Mouse (Mus musculus) C2C12 (cell line): Measurements from ENCODE around the gene Arid5b. TPM values are rescaled to one million over a fixed set of nuclear protein-coding genes. Genes with fewer than 3 reads are reported as not detected.

Source experiments
- H3K27me3 ChIP-seq: one replicate; pipeline ENCODE4 v1.6.1; 2011; ENCODE audit not compliant: control insufficient read depth, insufficient read depth, insufficient read length
- H3K36me3 ChIP-seq: one replicate; pipeline ENCODE4 v1.6.1; 2011; ENCODE audit not compliant: control insufficient read depth, insufficient read depth
- H3K4me3 ChIP-seq: one replicate; pipeline ENCODE4 v1.5.1; 2011; ENCODE audit warnings: mild to moderate bottlenecking, control low read depth; ENCODE audit not compliant: poor library complexity, insufficient read depth, severe bottlenecking
- H3K79me2 ChIP-seq: one replicate; pipeline ENCODE4 v1.6.1; 2011; ENCODE audit not compliant: control insufficient read depth, insufficient read depth
- H3K79me3 ChIP-seq: one replicate; pipeline ENCODE4 v1.6.1; 2011; ENCODE audit warnings: low read depth, control low read depth
- H3ac ChIP-seq: one replicate; pipeline ENCODE3; 2011; ENCODE audit warnings: low read depth; ENCODE audit not compliant: control insufficient read depth, insufficient read length
- CEBPB ChIP-seq: IDR thresholded peaks from one replicate; pipeline ENCODE4 v1.6.1; 2011; ENCODE audit warnings: low read depth, mild to moderate bottlenecking, control low read depth, moderate library complexity
- CTCF ChIP-seq: IDR thresholded peaks from one replicate; pipeline ENCODE4 v1.5.1; 2011; ENCODE audit not compliant: control insufficient read depth, insufficient read depth, insufficient read length
- FOSL1 ChIP-seq: IDR thresholded peaks from one replicate; pipeline ENCODE4 v1.8.0; 2011; ENCODE audit warnings: mild to moderate bottlenecking, low read length; ENCODE audit not compliant: poor library complexity, insufficient read depth, severe bottlenecking
- MAX ChIP-seq: IDR thresholded peaks from one replicate; pipeline ENCODE4 v1.6.1; 2011; ENCODE audit warnings: mild to moderate bottlenecking, control low read depth
- MYOD1 ChIP-seq: IDR thresholded peaks from one replicate; pipeline ENCODE4 v1.6.1; 2011; ENCODE audit warnings: low read depth; ENCODE audit not compliant: control insufficient read depth, insufficient read length
- MYOG ChIP-seq: IDR thresholded peaks from one replicate; pipeline ENCODE4 v1.6.1; 2011; ENCODE audit not compliant: control insufficient read depth, insufficient read length; ENCODE audit errors: extremely low read depth
- USF1 ChIP-seq: IDR thresholded peaks from one replicate; pipeline ENCODE4 v1.6.1; 2011; ENCODE audit warnings: low read depth, mild to moderate bottlenecking, control low read depth, moderate library complexity
- polyA plus RNA-seq: library from polyadenylated mRNA; unstranded; fragments of >200 nt; fragmentation: generic; extraction: Trizol; gene quantifications from one replicate; pipeline ENCODE4 v1.2.1, GENCODE M21; 2012; ENCODE audit warnings: missing spikeins

Arid5b gene
- polyA plus RNA-seq, 1 experiment = 6.0 TPM

GRCm38 (mm10) chr10:68230653-68231384, 47.7 kb downstream of the Arid5b start:
- Histone ChIP-seq H3K36me3 (peaks cover 20% of the 10 kb centered on the region), H3K27me3 (no peaks in the 10 kb centered on the region), H3ac (no peak overlapping the region), H3K79me3 (peaks cover 9% of the 10 kb centered on the region), H3K4me3 (no peak overlapping the region), H3K79me2 (peaks cover 25% of the 10 kb centered on the region)
- TF ChIP-seq FOSL1 = no peak
- TF ChIP-seq MYOG = no peak
- TF ChIP-seq MYOD1 = no peak
- TF ChIP-seq CTCF = no peak

- Histone ChIP-seq H3K4me3 (no peak overlapping the region), H3K79me2 (peaks cover 16% of the 10 kb centered on the region), H3K27me3 (no peaks in the 10 kb centered on the region), H3K79me3 (peaks cover 11% of the 10 kb centered on the region), H3K36me3 (peaks cover 11% of the 10 kb centered on the region), H3ac (no peak overlapping the region)
- TF ChIP-seq FOSL1 = no peak
- no peak for TF ChIP-seq CEBPB
These were observed 48.6 kb downstream of the Arid5b start for GRCm38 (mm10) chr10:68229640-68230565.

GRCm38 (mm10) chr10:68222676-68223075, 55.9 kb downstream of the Arid5b start:
- Histone ChIP-seq H3K4me3 (no peak overlapping the region), H3K79me2 (peaks cover 12% of the 10 kb centered on the region), H3K79me3 (peaks cover 7% of the 10 kb centered on the region), H3K36me3 (peaks cover 22% of the 10 kb centered on the region), H3K27me3 (no peaks in the 10 kb centered on the region), H3ac (no peak overlapping the region)
- TF ChIP-seq CEBPB (no peak), MYOD1 (no peak), MYOG (no peak), FOSL1 (no peak), MAX (no peak), USF1 (no peak), CTCF (no peak)

- Histone ChIP-seq H3ac (no peak overlapping the region), H3K79me3 (peaks cover 7% of the 10 kb centered on the region), H3K4me3 (no peak overlapping the region), H3K79me2 (peaks cover 11% of the 10 kb centered on the region), H3K27me3 (no peaks in the 10 kb centered on the region), H3K36me3 (peaks cover 28% of the 10 kb centered on the region)
- TF ChIP-seq FOSL1 (no peak), MYOD1 (no peak), MYOG (no peak), CTCF (no peak), MAX (no peak), USF1 (no peak), CEBPB (no peak)
These were observed 56.5 kb downstream of the Arid5b start for GRCm38 (mm10) chr10:68222012-68222411.

- Histone ChIP-seq H3K27me3 (no peaks in the 10 kb centered on the region), H3ac (no peak overlapping the region), H3K36me3 (peaks cover 44% of the 10 kb centered on the region), H3K79me2 (peaks cover 4% of the 10 kb centered on the region), H3K79me3 (peaks cover 3% of the 10 kb centered on the region), H3K4me3 (no peak overlapping the region)
- TF ChIP-seq USF1 = no peak
- no peak for TF ChIP-seq MAX
These were observed 59.2 kb downstream of the Arid5b start for GRCm38 (mm10) chr10:68219327-68219726.

GRCm38 (mm10) chr10:68218678-68219077, 59.9 kb downstream of the Arid5b start:
- Histone ChIP-seq H3K79me3 (peaks cover 3% of the 10 kb centered on the region), H3ac (no peak overlapping the region), H3K4me3 (no peak overlapping the region), H3K27me3 (no peaks in the 10 kb centered on the region), H3K79me2 (peaks cover 4% of the 10 kb centered on the region), H3K36me3 (peaks cover 47% of the 10 kb centered on the region)
- TF ChIP-seq MAX (no peak), CTCF (no peak), CEBPB (no peak), MYOD1 (no peak), FOSL1 (no peak)
